Mouse (Mus musculus) G1E-ER4 (cell line): Measurements from ENCODE around the gene Spata22. TPM values are rescaled to one million over a fixed set of nuclear protein-coding genes. Genes with fewer than 3 reads are reported as not detected.

ENCODE experiments used
- GATA1 ChIP-seq: IDR thresholded peaks from one replicate; pipeline ENCODE4 v1.8.0; 2012; ENCODE audit warnings: low read length, inconsistent platforms
- polyA plus RNA-seq: library from polyadenylated mRNA; stranded (reverse); fragments of >175 nt; gene quantifications from 2 replicates; pipeline ENCODE4 v1.2.3, GENCODE M21; 2012

Gene Spata22
- not detected in 2 replicates for polyA plus RNA-seq

DNA sequence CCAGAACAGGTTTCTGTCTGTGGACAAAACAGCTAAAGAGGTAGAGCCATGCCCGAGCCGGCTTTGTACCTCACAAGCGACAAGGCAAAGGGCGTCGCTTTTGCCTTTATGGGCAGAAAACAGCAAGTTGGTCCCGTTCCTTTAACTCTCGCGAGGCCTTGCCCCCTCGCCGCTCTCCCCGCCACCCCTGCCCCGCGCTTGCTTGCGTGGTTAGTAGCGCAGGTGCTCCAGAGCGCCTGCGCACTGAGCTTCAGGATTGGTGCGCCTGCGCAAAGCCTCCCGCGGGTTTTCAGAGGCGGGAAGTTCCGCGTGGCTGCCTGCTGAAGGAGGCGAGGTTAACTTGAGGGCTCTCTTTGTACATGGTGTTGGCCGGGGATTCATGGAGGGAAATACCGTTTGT is at the start of gene Spata22, which contains the start of the genes Aspa and Gm49340:
Spata22 (plus strand) TSS at position 300 of the 400 bp plus-strand sequence.
Aspa (minus strand) TSS at position 155 of the 400 bp plus-strand sequence.
Gm49340 (plus strand) TSS at position 300 of the 400 bp plus-strand sequence.
- no peak for TF ChIP-seq GATA1

DNA sequence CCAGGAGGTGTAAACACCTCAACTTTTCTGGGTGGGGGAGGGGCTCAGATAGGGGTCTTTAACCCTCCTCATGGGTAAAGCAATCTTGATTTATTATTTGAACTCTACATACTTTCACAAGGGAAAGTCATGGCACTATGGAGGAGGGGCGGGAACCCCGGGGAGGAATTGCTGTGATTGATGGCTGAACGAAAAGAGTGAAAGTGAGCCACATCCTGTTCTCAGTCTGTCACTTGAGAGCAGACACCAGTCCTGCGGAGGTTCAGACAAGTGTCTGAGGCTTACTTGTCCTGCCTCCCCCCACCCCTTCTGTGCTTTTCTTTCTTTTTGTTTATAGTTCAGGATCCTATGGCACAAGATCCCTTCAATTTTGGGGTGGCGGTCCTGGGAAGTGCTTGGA is 48.8 kb upstream of the Spata22 start:
- no peak for TF ChIP-seq GATA1

DNA sequence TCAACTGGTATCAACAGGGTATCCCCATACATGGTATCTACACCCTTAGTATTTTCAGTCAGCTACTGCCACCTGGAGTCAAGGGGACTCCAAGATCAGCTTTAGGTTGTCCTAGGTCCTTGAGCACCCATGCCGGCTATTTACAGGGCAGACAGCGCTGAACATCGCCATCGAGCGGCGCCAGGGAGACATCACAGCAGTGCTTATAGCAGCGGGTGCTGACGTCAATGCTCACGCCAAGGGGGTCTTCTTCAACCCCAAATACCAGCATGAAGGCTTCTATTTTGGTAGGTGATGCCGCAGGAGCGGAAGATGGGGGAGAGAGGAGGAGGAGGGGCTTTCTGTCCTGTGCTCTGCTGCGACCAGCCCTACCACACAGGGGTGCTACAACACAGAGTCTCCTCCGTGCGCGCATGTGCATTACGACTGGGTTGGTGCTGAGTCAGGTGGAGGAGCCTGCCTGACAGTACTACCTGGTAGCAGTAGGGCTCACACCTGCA is 48.0 kb upstream of the Spata22 start:
- no peak for TF ChIP-seq GATA1

DNA sequence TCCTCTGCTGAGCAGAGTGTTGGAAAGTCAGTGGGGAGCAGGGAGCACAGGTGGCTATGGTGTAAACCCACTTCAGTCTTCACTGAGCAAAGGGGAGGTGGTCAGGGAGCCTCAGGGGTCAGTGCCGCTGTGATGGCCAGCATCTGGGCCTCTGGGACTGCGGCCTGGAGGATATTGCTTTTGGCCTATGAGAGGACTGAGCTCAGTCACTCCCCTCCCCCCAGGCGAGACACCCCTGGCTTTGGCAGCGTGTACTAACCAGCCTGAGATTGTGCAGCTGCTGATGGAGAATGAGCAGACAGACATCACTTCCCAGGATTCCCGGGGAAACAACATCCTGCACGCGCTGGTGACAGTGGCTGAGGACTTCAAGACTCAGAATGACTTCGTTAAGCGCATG is 46.2 kb upstream of the Spata22 start:
- no peak for TF ChIP-seq GATA1

DNA sequence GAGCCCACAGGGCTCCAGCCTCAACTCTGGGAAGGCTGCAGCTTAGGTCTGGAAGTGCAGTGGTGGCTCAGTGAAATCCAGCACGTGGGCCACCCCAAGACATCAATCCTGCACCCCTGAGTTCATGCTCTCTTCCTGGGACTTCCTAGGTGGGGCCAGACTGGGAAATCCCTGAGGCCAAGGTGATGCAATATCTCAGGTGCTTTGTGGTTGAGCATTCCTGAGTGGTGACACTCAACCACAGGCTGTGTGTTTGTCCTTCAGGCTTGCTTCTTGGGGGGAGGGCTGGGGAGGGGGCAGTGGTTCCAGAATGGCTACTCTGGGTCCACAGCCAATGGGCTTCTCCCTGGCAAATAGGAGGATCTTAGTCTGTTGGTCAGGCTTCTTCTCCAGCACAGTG is 45.6 kb upstream of the Spata22 start:
- TF ChIP-seq GATA1: no peak

DNA sequence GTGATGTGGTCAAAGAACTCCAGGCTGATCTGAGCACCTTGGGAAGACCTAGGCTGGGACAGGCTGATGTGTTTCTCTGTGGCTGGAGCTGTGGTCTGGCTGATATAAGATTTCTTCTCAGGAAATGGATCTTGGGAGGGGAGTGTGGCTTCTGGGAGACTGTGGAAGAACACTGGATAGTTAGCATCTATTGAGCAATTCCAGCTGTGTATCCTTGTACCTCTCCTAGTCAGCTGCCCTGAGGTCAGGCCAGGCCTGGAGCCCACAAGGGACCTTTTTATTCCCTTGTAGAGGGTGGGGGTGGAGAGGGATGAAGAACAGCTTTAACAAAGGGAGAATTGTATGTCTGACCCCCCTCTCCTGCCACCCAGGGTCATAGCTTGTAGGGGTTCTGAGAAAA is 45.2 kb upstream of the Spata22 start:
- TF ChIP-seq GATA1: no peak

DNA sequence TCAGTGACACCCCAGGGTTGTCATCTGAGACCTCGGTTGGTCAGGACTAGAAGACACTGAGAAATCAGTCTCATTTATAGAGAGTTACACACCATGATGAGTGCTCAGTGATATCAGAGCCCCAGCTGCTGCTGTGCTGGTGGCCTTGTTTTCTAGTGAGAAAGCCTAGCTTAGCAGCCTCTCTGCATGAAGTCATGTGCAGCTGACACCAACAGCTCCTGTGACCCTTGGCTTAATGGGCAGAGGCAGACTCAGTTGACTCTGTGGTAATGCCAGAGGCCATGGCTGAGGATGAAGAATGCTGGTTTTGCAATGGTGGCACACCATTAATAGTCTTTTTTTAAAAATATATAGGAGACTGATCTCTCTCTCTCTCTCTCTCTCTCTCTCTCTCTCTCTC is 39.9 kb upstream of the Spata22 start:
- TF ChIP-seq GATA1: no peak

DNA sequence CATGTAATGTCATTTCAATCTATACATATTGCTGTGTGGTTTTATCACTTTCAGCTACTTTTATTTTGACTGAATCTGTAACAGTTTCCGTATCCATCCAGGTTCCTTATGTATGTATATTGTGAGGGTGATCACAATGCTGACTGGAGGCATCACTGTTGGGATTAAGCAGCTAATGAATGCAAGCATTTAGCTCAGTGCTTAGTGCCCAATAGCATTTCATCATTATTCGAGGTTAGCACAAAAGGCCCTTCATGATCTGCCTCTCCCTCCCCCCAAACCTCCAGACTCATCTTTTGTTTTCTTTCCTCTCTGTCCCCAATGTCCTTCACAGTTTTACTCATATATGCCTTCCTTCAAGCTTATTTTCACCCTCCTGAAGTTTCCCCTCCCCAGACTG is 26.4 kb upstream of the Spata22 start:
- TF ChIP-seq GATA1: no peak

DNA sequence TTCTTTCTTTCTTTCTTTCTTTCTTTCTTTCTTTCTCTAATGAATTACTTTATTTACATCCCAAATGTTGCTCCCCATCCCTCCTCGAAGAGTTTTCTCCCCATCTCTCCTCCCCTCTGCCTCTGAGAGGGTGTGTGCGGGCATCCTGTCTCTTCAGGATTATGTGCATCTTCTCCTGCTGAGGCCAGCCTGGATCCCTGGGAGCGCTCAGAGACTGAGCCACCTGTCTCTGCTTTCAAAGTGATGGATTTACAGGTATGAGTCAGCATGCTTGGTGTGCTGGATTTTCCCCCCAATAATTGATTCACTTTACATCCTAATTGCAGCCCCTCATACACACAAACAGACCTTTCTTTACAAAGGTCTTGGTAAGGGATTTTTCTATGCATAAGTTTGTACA is 13.6 kb upstream of the Spata22 start:
- TF ChIP-seq GATA1: no peak

DNA sequence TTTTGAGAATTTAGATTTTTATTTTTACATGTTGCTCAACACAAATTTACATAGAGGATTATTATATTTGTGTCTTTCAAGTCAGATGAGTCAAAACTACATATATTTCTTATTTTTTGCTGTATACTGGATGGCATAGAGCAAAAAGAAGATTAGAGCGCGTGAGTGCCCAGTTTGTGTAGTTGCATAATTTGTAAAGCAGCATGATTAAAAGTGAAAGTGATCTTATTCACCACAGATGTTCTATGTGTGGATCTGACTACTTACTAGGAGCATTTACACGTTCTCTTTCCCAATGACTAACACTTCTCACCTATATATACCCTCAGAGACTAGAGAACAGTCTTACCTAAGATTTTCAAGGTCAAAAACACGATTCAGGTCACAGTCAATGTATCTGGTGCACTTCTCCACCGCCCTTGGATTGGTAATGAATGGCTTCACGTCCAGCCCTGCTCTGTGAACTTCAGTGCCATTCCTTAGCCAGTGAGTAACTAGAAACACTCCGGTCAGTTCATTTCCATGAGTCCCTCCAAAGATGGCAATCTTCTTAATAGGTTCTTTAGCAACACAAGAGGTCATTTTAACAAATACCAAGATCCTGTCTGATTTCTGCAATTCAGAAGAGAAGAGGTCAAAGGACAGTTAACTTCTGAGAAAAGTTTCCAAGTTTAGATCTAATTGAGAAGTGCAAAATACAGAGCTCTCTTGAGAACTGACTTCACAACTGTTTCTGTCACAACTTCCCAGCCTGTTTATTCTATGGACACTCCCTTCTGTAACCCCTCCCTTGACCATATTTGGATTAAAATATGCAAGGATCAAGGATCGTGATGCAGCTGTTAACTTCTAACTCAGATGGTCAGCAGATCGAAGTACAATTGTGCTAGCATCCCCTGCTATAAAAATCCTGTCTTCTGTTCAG is 5.4 kb upstream of the Spata22 start:
- TF ChIP-seq GATA1: no peak

DNA sequence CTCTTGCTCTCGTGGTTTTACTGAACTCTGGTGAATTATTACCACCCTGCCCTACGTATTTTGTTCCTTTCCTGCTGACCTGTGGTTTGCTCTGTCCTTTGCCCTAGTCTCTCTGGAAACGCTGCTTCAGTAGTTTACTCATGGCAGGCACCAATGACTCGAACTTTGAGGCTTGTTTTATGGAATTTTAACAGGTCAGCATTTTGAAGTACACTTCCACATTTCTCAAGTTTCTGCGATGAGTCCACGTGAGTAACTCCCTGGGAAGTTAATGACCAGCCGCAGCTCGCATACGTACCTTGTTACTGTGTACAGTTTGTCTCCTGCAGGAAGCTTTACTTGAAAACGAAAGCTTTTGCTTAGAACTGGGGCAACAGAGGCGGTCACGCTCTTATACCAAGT is 3.1 kb upstream of the Spata22 start:
- TF ChIP-seq GATA1: no peak

DNA sequence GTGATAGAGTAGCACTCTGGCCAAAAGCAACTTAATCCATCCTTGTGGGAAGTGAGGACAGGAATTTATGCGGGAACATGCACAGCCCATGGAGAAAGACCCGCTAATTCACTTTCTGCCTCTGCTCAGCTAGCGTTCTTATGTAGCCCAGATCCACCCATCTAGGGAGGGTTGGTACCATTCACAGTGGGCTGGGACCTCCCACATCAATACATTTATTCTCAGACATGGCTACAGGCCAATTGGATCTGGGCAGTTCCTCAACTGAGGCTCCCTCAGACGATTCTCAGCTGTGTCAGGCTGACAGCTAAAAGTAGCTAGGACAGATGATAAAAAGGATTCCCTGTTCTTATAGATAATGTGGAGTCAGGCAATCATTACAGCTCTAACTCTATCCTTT is 2.2 kb upstream of the Spata22 start:
- TF ChIP-seq GATA1: no peak

DNA sequence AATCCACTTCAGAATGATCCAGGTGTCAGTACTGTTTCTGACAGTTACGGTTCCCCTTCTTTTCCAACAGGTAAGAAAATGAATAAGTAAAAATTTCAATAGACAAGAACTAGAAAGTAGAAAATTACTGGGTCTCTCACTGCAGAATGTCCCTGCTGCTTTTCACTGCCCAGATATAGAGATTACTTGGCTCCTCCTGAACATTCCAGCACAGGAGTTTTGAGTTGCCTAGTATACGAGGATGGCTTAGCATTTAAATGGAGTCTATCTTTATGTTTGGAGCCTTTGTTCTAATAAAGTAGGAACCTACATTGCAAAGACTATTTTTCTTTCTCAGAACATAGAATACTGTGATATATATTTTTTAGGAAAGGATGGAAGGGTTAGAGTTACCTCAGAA is 3.8 kb downstream of the Spata22 start:
- TF ChIP-seq GATA1: no peak

DNA sequence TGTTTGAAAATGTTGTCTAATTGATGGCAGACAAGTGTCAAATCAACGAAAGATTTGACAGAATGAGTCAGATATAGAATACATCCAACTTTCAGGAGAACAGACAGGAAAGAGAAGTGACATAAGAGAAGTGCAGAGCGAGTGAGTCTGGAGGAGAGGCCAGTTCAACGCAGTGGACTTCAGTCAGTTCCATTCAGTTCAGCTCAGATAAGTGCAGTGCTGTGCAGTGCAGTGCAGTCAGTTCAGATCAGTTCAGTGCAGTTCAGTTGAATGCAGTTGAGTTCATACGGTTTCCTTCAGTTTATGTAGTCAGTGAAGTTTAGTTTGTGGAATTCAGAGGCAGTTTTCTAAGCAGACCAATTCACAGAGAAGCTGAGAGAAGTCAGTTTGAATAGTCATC is 7.4 kb downstream of the Spata22 start:
- no peak for TF ChIP-seq GATA1

DNA sequence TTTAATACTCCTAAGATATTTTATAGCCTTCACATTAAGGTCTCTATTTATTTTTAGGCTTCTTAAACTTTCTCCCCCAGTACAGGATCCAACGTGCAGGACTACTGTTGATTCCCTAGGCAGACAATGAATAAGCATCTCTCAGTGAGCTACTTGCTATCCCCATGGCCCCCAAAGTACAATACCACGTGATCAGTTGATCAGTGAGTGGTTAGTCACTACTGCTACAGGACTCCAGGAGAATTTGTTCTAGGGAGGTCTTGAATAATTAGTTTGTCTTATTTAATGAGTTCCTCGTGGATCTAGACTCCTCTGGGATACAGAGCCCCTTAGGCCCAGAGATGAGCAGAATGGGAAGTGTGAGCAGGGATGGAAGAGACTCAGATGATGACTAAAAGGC is 20.9 kb downstream of the Spata22 start, which contains the start of gene Olfr20:
Olfr20 (plus strand) TSS at position 301 of the 400 bp plus-strand sequence.
- TF ChIP-seq GATA1: no peak

DNA sequence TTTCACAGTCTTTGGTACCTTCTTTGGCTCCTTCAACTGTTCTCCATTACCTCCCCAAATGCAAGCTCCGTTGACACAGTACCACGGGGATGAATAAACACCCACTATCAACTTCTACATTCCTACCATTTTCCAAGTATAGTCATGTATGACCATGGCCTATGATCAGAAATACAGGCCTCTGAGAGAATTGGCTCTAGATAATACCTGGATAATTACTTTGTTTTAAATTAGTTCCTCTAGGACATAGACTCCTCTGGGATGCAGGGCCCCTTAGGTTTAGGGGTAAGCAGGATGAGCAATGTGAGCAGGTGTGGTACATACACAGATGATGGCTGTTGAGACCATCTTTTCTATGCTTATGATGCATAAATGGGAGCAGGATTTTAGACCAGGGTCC is 41.4 kb downstream of the Spata22 start, which contains the start of gene Olfr376:
Olfr376 (plus strand) TSS at position 301 of the 400 bp plus-strand sequence.
- no peak for TF ChIP-seq GATA1

DNA sequence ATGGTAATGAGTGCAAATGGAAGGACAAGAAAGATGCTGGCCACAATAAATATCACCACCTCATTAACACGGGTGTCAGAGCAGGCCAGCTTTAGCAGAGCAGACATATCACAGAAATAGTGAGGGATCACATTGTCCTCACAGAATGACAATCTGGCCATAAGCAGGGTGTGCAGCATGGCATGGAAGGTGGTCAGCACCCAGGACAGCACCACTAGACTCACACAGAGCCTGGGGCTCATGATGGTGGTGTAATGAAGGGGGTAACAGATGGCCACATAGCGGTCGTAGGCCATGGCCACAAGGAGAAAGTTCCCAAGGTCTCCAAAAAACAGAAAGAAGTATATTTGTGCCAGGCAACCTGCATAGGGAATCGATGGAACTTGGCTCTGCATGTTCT is 65.8 kb downstream of the Spata22 start:
- TF ChIP-seq GATA1: no peak

Other genes starting within 250 kb of the Spata22 start
- gene Itgae, start 239.2 kb upstream of the Spata22 start, polyA plus RNA-seq: 0.03 TPM in 2 replicates
- gene Haspin, start 191.4 kb upstream of the Spata22 start, polyA plus RNA-seq: 26.0 and 32.8 TPM in 2 replicates
- not detected in 2 replicates for gene P2rx5, start 169.3 kb upstream of the Spata22 start, polyA plus RNA-seq
- 271 and 304 TPM in 2 replicates for gene Emc6, start 152.7 kb upstream of the Spata22 start, polyA plus RNA-seq
- gene Tax1bp3, start 152.7 kb upstream of the Spata22 start, polyA plus RNA-seq: 2.9 and 7.4 TPM in 2 replicates
- 1.8 and 3.1 TPM in 2 replicates for gene Ctns, start 130.7 kb upstream of the Spata22 start, polyA plus RNA-seq
- gene Shpk, start 130.3 kb upstream of the Spata22 start, polyA plus RNA-seq: 1.3 TPM in 2 replicates
- not detected in 2 replicates for gene Trpv1, start 95.4 kb upstream of the Spata22 start, polyA plus RNA-seq
- not detected in 2 replicates for gene Trpv3, start 62.4 kb upstream of the Spata22 start, polyA plus RNA-seq
- gene Aspa, start 145 bp upstream of the Spata22 start, polyA plus RNA-seq: not detected in 2 replicates
- gene Gm49340, start within 50 bp of the Spata22 start, polyA plus RNA-seq: not detected in 2 replicates
- not detected in 2 replicates for gene Olfr20, start 21.0 kb downstream of the Spata22 start, polyA plus RNA-seq
- gene Olfr376, start 41.5 kb downstream of the Spata22 start, polyA plus RNA-seq: not detected in 2 replicates
- not detected in 2 replicates for gene Olfr1, start 69.9 kb downstream of the Spata22 start, polyA plus RNA-seq
- gene Olfr378, start 98.7 kb downstream of the Spata22 start, polyA plus RNA-seq: not detected in 2 replicates
- gene Olfr380, start 127.8 kb downstream of the Spata22 start, polyA plus RNA-seq: not detected in 2 replicates
- not detected in 2 replicates for gene Olfr381, start 161.9 kb downstream of the Spata22 start, polyA plus RNA-seq
- not detected in 2 replicates for gene Olfr382, start 187.5 kb downstream of the Spata22 start, polyA plus RNA-seq